Mouse (Mus musculus): ENCODE data around the gene Ptprh. TPM values are rescaled to one million over a fixed set of nuclear protein-coding genes. Genes with fewer than 3 reads are reported as not detected.
A peak's percentile ranks its signal among the peaks of the same experiment; 100 is the strongest.

Gene Ptprh
- polyA plus RNA-seq, 1 experiment from 2014 or later, result not detected

GRCm38 (mm10) chr7:4501558-4502397 lies 102.1 kb downstream of the Ptprh start, which contains the start of gene Ppp1r12c:
TSS of gene Ppp1r12c (minus strand) at chr7:4501680.
- POLR2A ChIA-PET, result interaction anchor here (0.6 to 0.9 kb wide), 2 partner anchors 11 to 414 kb away, joined by 3 read pairs; no protein-coding TSS in a partner anchor
- TF ChIP-seq CTCF (IDR thresholded peaks at IDR 0.05), result no peak
- ATAC-seq (peak; percentile 88), DNase-seq (ENCODE audit: low read depth, low spot score) (peak; percentile 67)
- in situ Hi-C loops (cut with MboI; ENCODE audit: low pct_unique_long_range_greater_than_20kb), result no loop called here
- CTCF ChIA-PET, result interaction anchor here (1.3 to 4.3 kb wide), 2 partner anchors 11 to 22 kb away, joined by 3 to 13 read pairs; no protein-coding TSS in a partner anchor
- no peaks in the 10 kb centered on the region for H3K27me3 ChIP-seq

DNA sequence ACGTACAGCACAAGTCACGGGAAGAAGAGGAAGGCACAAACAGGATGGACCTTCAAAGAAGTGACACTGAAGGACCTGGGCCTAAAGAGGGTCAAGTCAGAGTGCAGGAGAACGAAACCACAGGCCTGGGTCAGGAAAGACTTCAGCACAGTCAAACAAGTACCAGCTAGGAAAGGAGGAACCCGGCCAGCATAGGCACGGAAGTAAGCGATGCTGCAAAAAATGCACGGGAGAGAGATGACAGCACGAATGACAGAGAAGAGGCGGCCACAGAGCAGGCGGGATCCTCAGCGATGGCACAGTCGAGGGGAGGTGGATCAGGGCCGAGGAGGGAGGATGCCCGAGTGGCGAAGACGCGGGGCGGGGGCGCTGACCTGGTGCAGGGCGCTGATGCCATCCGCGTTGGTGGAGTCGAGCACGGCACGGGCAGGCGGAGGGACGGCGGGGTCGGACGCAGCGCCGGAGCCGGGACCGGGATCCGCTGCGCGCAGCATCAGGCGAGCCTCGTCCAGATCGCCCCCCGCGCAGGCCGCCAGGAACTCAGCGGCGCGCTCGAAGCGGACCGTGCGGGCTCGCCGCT lies 102.9 kb downstream of the Ptprh start:
- no peaks in the 10 kb centered on the region for H3K27me3 ChIP-seq
- in situ Hi-C loops (cut with MboI; ENCODE audit: low pct_unique_long_range_greater_than_20kb), result no loop called here
- ChIA-PET CTCF (interaction anchor here (1.3 to 4.3 kb wide), 2 partner anchors 12 to 21 kb away, joined by 3 to 13 read pairs; no protein-coding TSS in a partner anchor), POLR2A (interaction anchor here (0.9 kb wide), 1 partner anchor 10 kb away, joined by 3 read pairs; no protein-coding TSS in a partner anchor)
- peak; percentile 31 for ATAC-seq
- no peak for DNase-seq (ENCODE audit: low read depth, low spot score)
- TF ChIP-seq CTCF (IDR thresholded peaks at IDR 0.05), result no peak

DNA sequence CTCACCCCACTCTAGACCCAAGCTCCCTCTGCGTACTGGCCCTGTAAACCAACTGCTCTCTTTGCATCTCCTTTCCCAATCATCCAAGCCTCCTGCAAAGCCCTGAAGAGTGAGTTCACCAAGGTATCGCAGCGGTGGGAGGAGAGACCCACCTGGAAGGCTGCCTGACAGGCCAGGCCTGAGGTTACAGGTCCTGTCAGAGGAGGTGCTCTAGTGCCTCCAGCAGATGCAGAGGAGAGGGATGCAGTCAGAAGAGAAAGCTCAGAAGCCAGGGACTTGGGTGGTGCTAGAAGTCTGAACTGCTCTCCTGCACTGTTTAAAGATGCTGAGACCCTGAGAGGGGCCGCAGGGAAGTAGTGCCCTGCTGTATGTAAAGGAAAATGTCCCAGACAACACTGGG lies 104.8 kb downstream of the Ptprh start:
- no peaks in the 10 kb centered on the region for H3K27me3 ChIP-seq
- POLR2A ChIA-PET, result no interaction called here
- no peak for DNase-seq (ENCODE audit: low read depth, low spot score)
- no peak for ATAC-seq
- no peak for TF ChIP-seq CTCF (IDR thresholded peaks at IDR 0.05)
- CTCF ChIA-PET, result interaction anchor here (1.4 kb wide), 1 partner anchor 14 kb away, joined by 4 read pairs; no protein-coding TSS in a partner anchor
- in situ Hi-C loops (cut with MboI; ENCODE audit: low pct_unique_long_range_greater_than_20kb), result no loop called here

Other genes starting within 250 kb of the Ptprh start
- not detected for gene Gp6, start 206.3 kb downstream of the Ptprh start, polyA plus RNA-seq (2021)
- 45.3 TPM for gene Rdh13, start 158.4 kb downstream of the Ptprh start, polyA plus RNA-seq (2021)
- 0.04 TPM for gene Eps8l1, start 143.4 kb downstream of the Ptprh start, polyA plus RNA-seq (2021)
- 85.2 TPM for gene Ppp1r12c, start 102.4 kb downstream of the Ptprh start, polyA plus RNA-seq (2021)
- not detected for gene Tnnt1, start 87.7 kb downstream of the Ptprh start, polyA plus RNA-seq (2021)
- 0.33 TPM for gene Tnni3, start 79.8 kb downstream of the Ptprh start, polyA plus RNA-seq (2021)
- gene Dnaaf3, start 71.6 kb downstream of the Ptprh start, polyA plus RNA-seq (2021), result 1.9 TPM
- 0.12 TPM for gene Syt5, start 56.5 kb downstream of the Ptprh start, polyA plus RNA-seq (2021)
- gene Tmem86b, start 27.4 kb upstream of the Ptprh start, polyA plus RNA-seq (2021), result 2.6 TPM
- 82.6 TPM for gene Ppp6r1, start 55.0 kb upstream of the Ptprh start, polyA plus RNA-seq (2021)
- gene Hspbp1, start 81.0 kb upstream of the Ptprh start, polyA plus RNA-seq (2021), result 80.2 TPM
- gene Brsk1, start 86.6 kb upstream of the Ptprh start, polyA plus RNA-seq (2021), result 27.9 TPM
- 0.14 TPM for gene Tmem150b, start 121.2 kb upstream of the Ptprh start, polyA plus RNA-seq (2021)
- 58.6 TPM for gene Kmt5c, start 136.1 kb upstream of the Ptprh start, polyA plus RNA-seq (2021)
- gene Cox6b2, start 149.1 kb upstream of the Ptprh start, polyA plus RNA-seq (2021), result not detected
- gene Fam71e2, start 167.3 kb upstream of the Ptprh start, polyA plus RNA-seq (2021), result not detected
- gene Il11, start 178.8 kb upstream of the Ptprh start, polyA plus RNA-seq (2021), result 2.4 TPM
- 0.67 TPM for gene Tmem190, start 178.9 kb upstream of the Ptprh start, polyA plus RNA-seq (2021)
- 5.7 TPM for gene Tmem238, start 185.6 kb upstream of the Ptprh start, polyA plus RNA-seq (2021)
- 230 TPM for gene Rpl28, start 188.8 kb upstream of the Ptprh start, polyA plus RNA-seq (2021)
- 250 TPM for gene Ube2s, start 208.5 kb upstream of the Ptprh start, polyA plus RNA-seq (2021)
- gene Shisa7, start 240.7 kb upstream of the Ptprh start, polyA plus RNA-seq (2021), result 1.9 TPM

Measured in Patski (cell line).